Mouse (Mus musculus): ENCODE data around the gene Nap1l1. TPM values are rescaled to one million over a fixed set of nuclear protein-coding genes. Genes with fewer than 3 reads are reported as not detected.

The Nap1l1 gene
- polyA plus RNA-seq, 1 experiment from 2014 or later: 407 TPM

GRCm38 (mm10) chr10:111495888-111496287, 22.9 kb downstream of the Nap1l1 start:
- 92% methylated on average over 7 of the region's 7 CpGs for WGBS
- H3K27me3 ChIP-seq (ENCODE audit: control insufficient read depth, insufficient read depth, low read length): no peaks in the 10 kb centered on the region
- H3K4me2 ChIP-seq (replicated peaks; ENCODE audit: low read depth, low read length): no peak overlapping the region
- no peak overlapping the region for H3K9ac ChIP-seq (ENCODE audit: low read depth, low read length)
- H3K9me3 ChIP-seq (ENCODE audit: control insufficient read depth, low read length): no peaks in the 10 kb centered on the region
- H3K36me3 ChIP-seq (ENCODE audit: control insufficient read depth, insufficient read depth, low read length): 0 out of 2 replicates have a peak, but pooled peaks cover 7% of the 10 kb centered on the region
- DNase-seq (ENCODE audit: low spot score): no peak
- H3K4me3 ChIP-seq (ENCODE audit: low read depth, low read length): no peak overlapping the region
- ATAC-seq (ENCODE audit: low FRiP score): no peak
- H3K4me1 ChIP-seq (replicated peaks; ENCODE audit: control insufficient read depth, insufficient read depth, low read length): no peaks in the 10 kb centered on the region
- no peak overlapping the region for H3K27ac ChIP-seq (ENCODE audit: low read depth, low read length)

GRCm38 (mm10) chr10:111499892-111500291, 26.9 kb downstream of the Nap1l1 start:
- Histone ChIP-seq H3K9me3 (ENCODE audit: control insufficient read depth, low read length) (no peaks in the 10 kb centered on the region), H3K9ac (ENCODE audit: low read depth, low read length) (no peak overlapping the region), H3K4me1 (replicated peaks; ENCODE audit: control insufficient read depth, insufficient read depth, low read length) (no peaks in the 10 kb centered on the region), H3K4me2 (replicated peaks; ENCODE audit: low read depth, low read length) (no peak overlapping the region), H3K27ac (ENCODE audit: low read depth, low read length) (no peak overlapping the region), H3K4me3 (ENCODE audit: low read depth, low read length) (no peak overlapping the region), H3K36me3 (ENCODE audit: control insufficient read depth, insufficient read depth, low read length) (no peaks in the 10 kb centered on the region), H3K27me3 (ENCODE audit: control insufficient read depth, insufficient read depth, low read length) (no peaks in the 10 kb centered on the region)
- no peak for ATAC-seq (ENCODE audit: low FRiP score)
- DNase-seq (ENCODE audit: low spot score): no peak
- 73% methylated on average over 6 of the region's 6 CpGs for WGBS

GRCm38 (mm10) chr10:111503071-111503470, 30.0 kb downstream of the Nap1l1 start:
- H3K27me3 ChIP-seq (ENCODE audit: control insufficient read depth, insufficient read depth, low read length): no peaks in the 10 kb centered on the region
- H3K36me3 ChIP-seq (ENCODE audit: control insufficient read depth, insufficient read depth, low read length): no peaks in the 10 kb centered on the region
- peak; percentile 86 for DNase-seq (ENCODE audit: low spot score)
- no peak overlapping the region for H3K4me3 ChIP-seq (ENCODE audit: low read depth, low read length)
- no peak overlapping the region for H3K4me2 ChIP-seq (replicated peaks; ENCODE audit: low read depth, low read length)
- H3K27ac ChIP-seq (ENCODE audit: low read depth, low read length): no peak overlapping the region
- ATAC-seq (ENCODE audit: low FRiP score): no peak
- no peak overlapping the region for H3K9ac ChIP-seq (ENCODE audit: low read depth, low read length)
- H3K4me1 ChIP-seq (replicated peaks; ENCODE audit: control insufficient read depth, insufficient read depth, low read length): no peaks in the 10 kb centered on the region
- WGBS: 2% methylated on average over 3 of the region's 3 CpGs
- H3K9me3 ChIP-seq (ENCODE audit: control insufficient read depth, low read length): no peaks in the 10 kb centered on the region

- Histone ChIP-seq H3K4me1 (replicated peaks; ENCODE audit: control insufficient read depth, insufficient read depth, low read length) (no peaks in the 10 kb centered on the region), H3K27ac (ENCODE audit: low read depth, low read length) (no peak overlapping the region), H3K4me3 (ENCODE audit: low read depth, low read length) (no peak overlapping the region), H3K4me2 (replicated peaks; ENCODE audit: low read depth, low read length) (no peak overlapping the region), H3K27me3 (ENCODE audit: control insufficient read depth, insufficient read depth, low read length) (no peaks in the 10 kb centered on the region), H3K36me3 (ENCODE audit: control insufficient read depth, insufficient read depth, low read length) (no peaks in the 10 kb centered on the region), H3K9ac (ENCODE audit: low read depth, low read length) (no peak overlapping the region), H3K9me3 (ENCODE audit: control insufficient read depth, low read length) (no peaks in the 10 kb centered on the region)
- no peak for DNase-seq (ENCODE audit: low spot score)
- 44% methylated on average over 10 of the region's 10 CpGs for WGBS
- no peak for ATAC-seq (ENCODE audit: low FRiP score)
Measured at GRCm38 (mm10) chr10:111503716-111504115, 30.7 kb downstream of the Nap1l1 start.

GRCm38 (mm10) chr10:111504606-111505005, 31.6 kb downstream of the Nap1l1 start:
- peaks cover 3% of the 10 kb centered on the region; the same call in 1 of the 2 replicates for H3K4me1 ChIP-seq (replicated peaks; ENCODE audit: control insufficient read depth, insufficient read depth, low read length)

GRCm38 (mm10) chr10:111505406-111505805, 32.4 kb downstream of the Nap1l1 start:
- H3K27me3 ChIP-seq (ENCODE audit: control insufficient read depth, insufficient read depth, low read length): no peaks in the 10 kb centered on the region
- DNase-seq (ENCODE audit: low spot score) (peak; percentile 27), ATAC-seq (ENCODE audit: low FRiP score) (no peak)
- peaks cover 3% of the 10 kb centered on the region; the same call in 1 of the 2 replicates for H3K4me1 ChIP-seq (replicated peaks; ENCODE audit: control insufficient read depth, insufficient read depth, low read length)
- H3K36me3 ChIP-seq (ENCODE audit: control insufficient read depth, insufficient read depth, low read length): no peaks in the 10 kb centered on the region
- no peak overlapping the region for H3K4me2 ChIP-seq (replicated peaks; ENCODE audit: low read depth, low read length)
- WGBS: 58% methylated on average over 7 of the region's 7 CpGs
- no peak overlapping the region for H3K4me3 ChIP-seq (ENCODE audit: low read depth, low read length)
- H3K9ac ChIP-seq (ENCODE audit: low read depth, low read length): no peak overlapping the region
- H3K9me3 ChIP-seq (ENCODE audit: control insufficient read depth, low read length): no peaks in the 10 kb centered on the region
- H3K27ac ChIP-seq (ENCODE audit: low read depth, low read length): no peak overlapping the region

More at GRCm38 (mm10) chr10:111504606-111505005, 31.6 kb downstream of the Nap1l1 start:
- no peak overlapping the region for H3K27ac ChIP-seq (ENCODE audit: low read depth, low read length)
- H3K36me3 ChIP-seq (ENCODE audit: control insufficient read depth, insufficient read depth, low read length): no peaks in the 10 kb centered on the region
- WGBS: 65% methylated on average over 1 of the region's 1 CpGs
- H3K27me3 ChIP-seq (ENCODE audit: control insufficient read depth, insufficient read depth, low read length): no peaks in the 10 kb centered on the region
- H3K4me3 ChIP-seq (ENCODE audit: low read depth, low read length): no peak overlapping the region
- ATAC-seq (ENCODE audit: low FRiP score): no peak
- no peak for DNase-seq (ENCODE audit: low spot score)
- no peak overlapping the region for H3K4me2 ChIP-seq (replicated peaks; ENCODE audit: low read depth, low read length)
- H3K9ac ChIP-seq (ENCODE audit: low read depth, low read length): no peak overlapping the region
- no peaks in the 10 kb centered on the region for H3K9me3 ChIP-seq (ENCODE audit: control insufficient read depth, low read length)

GRCm38 (mm10) chr10:111506101-111506925, 33.3 kb downstream of the Nap1l1 start, which contains the start of gene Phlda1:
Gene Phlda1, plus strand, starts transcription at chr10:111506286.
- peak within 1 kb of the TSS; percentile 84 for H3K27ac ChIP-seq (ENCODE audit: low read depth, low read length)
- H3K27me3 ChIP-seq (ENCODE audit: control insufficient read depth, insufficient read depth, low read length): no peaks in the 10 kb centered on the region
- peak within 1 kb of the TSS; percentile 72 for H3K9ac ChIP-seq (ENCODE audit: low read depth, low read length)
- ATAC-seq (ENCODE audit: low FRiP score): peak; percentile 91
- H3K9me3 ChIP-seq (ENCODE audit: control insufficient read depth, low read length): no peaks in the 10 kb centered on the region
- H3K36me3 ChIP-seq (ENCODE audit: control insufficient read depth, insufficient read depth, low read length): no peaks in the 10 kb centered on the region
- peaks cover 3% of the 10 kb centered on the region; the same call in 1 of the 2 replicates for H3K4me1 ChIP-seq (replicated peaks; ENCODE audit: control insufficient read depth, insufficient read depth, low read length)
- under 1% methylated on average over 56 of the region's 94 CpGs for WGBS
- peak within 1 kb of the TSS; percentile 57 for H3K4me2 ChIP-seq (replicated peaks; ENCODE audit: low read depth, low read length)
- peak within 1 kb of the TSS; percentile 63 for H3K4me3 ChIP-seq (ENCODE audit: low read depth, low read length)
- DNase-seq (ENCODE audit: low spot score): peak; percentile 90

- H3K27ac ChIP-seq (ENCODE audit: low read depth, low read length): peak overlapping the region; percentile 84
- no peaks in the 10 kb centered on the region for H3K36me3 ChIP-seq (ENCODE audit: control insufficient read depth, insufficient read depth, low read length)
- ATAC-seq (ENCODE audit: low FRiP score) (peak; percentile 40), DNase-seq (ENCODE audit: low spot score) (no peak)
- peak overlapping the region; percentile 72 for H3K9ac ChIP-seq (ENCODE audit: low read depth, low read length)
- H3K4me2 ChIP-seq (replicated peaks; ENCODE audit: low read depth, low read length): peak overlapping the region; percentile 57
- H3K4me3 ChIP-seq (ENCODE audit: low read depth, low read length): peak overlapping the region; percentile 63
- no peaks in the 10 kb centered on the region for H3K9me3 ChIP-seq (ENCODE audit: control insufficient read depth, low read length)
- H3K27me3 ChIP-seq (ENCODE audit: control insufficient read depth, insufficient read depth, low read length): no peaks in the 10 kb centered on the region
- under 1% methylated on average over 21 of the region's 23 CpGs for WGBS
- peaks cover 3% of the 10 kb centered on the region; the same call in 1 of the 2 replicates for H3K4me1 ChIP-seq (replicated peaks; ENCODE audit: control insufficient read depth, insufficient read depth, low read length)
Measured at GRCm38 (mm10) chr10:111506926-111507459, 34.0 kb downstream of the Nap1l1 start.
